Mouse (Mus musculus): ENCODE results near the gene Megf11.

DNA sequence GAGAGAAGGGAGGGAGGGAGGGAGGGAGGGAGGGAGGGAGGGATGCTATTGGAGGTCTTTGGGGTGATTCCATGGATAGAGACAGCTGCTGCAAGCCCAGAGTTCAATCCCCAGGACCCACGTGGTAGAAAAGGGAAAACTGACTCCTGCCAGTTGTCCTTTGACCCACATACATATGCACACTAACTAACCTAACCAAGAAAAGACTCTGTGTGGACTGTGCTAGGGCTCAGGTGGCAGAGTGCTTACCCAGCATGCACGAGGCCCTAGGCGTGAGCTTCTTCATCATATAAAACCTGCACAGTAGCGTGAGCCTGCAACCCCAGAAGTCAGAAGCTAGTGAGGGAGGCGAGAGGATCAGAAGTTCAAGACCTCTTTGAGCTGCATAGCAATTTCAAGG lies 182.1 kb downstream of the Megf11 start:
- TF ChIP-seq CTCF (IDR thresholded peaks at IDR 0.05; ENCODE audit: low read depth) (no peak), EP300 (IDR thresholded peaks at IDR 0.05; ENCODE audit: low read depth) (no peak)
